Mouse (Mus musculus): Measurements from ENCODE around the gene Tpst1.

GRCm38 (mm10) chr5:130081181-130081881, 8.2 kb downstream of the Tpst1 start:
- TF ChIP-seq CTCF (IDR thresholded peaks at IDR 0.05; ENCODE audit: borderline replicate concordance, insufficient read depth, low read length) = no peak
- no peak for TF ChIP-seq POLR2A (IDR thresholded peaks at IDR 0.05; ENCODE audit: low read depth, low read length)
